Mouse (Mus musculus) erythroblast, adult 5-6 weeks (primary cell): ENCODE measurements around the gene 2900011O08Rik. TPM values are rescaled to one million over a fixed set of nuclear protein-coding genes. Genes with fewer than 3 reads are reported as not detected.
"Not testable (repeated sequence)": the region's sequence is repeated elsewhere in the genome, so short reads cannot be mapped to it uniquely, and the experiment has no call there.

Experiments used
- ATAC-seq: replicated peaks from 2 replicates; pipeline ENCODE4 v1.8.0; 2016; ENCODE audit warnings: moderate number of reproducible peaks, mild to moderate bottlenecking, moderate TSS enrichment, inconsistent platforms; ENCODE audit not compliant: poor library complexity, low FRiP score, severe bottlenecking
- total RNA-seq, 2 experiments: library from RNA; stranded (forward) in 1 of 2; stranded (reverse) in 1 of 2; fragments of 150-400 nt in 1 of 2; fragments of 200-764, 138-1000 nt in 1 of 2; gene quantifications; 2 replicates each; pipeline versions ENCODE4 v1.2.3 to v1.2.4; 2015 to 2017; ENCODE audit warnings: low replicate concordance in 2 of 2

The 2900011O08Rik gene
- total RNA-seq, 2 experiments from 2014 or later, result not detected

- no peak for ATAC-seq
These were observed 70.3 kb downstream of the 2900011O08Rik start for GRCm38 (mm10) chr16:14056734-14057133.

GRCm38 (mm10) chr16:14058541-14058940 is 72.1 kb downstream of the 2900011O08Rik start:
- no peak for ATAC-seq

- no peak for ATAC-seq
These were observed 72.9 kb downstream of the 2900011O08Rik start for GRCm38 (mm10) chr16:14059118-14059854.

GRCm38 (mm10) chr16:14059869-14060268 is 73.5 kb downstream of the 2900011O08Rik start:
- no peak for ATAC-seq

GRCm38 (mm10) chr16:14066571-14066970 is 80.2 kb downstream of the 2900011O08Rik start:
- ATAC-seq, result not testable (repeated sequence)

GRCm38 (mm10) chr16:14068701-14069100 is 82.3 kb downstream of the 2900011O08Rik start:
- not testable (repeated sequence) for ATAC-seq

- ATAC-seq, result no peak
These were observed 84.2 kb downstream of the 2900011O08Rik start for GRCm38 (mm10) chr16:14070471-14071169.

- ATAC-seq, result no peak
These were observed 96.5 kb downstream of the 2900011O08Rik start for GRCm38 (mm10) chr16:14082925-14083324.

- no peak for ATAC-seq
These were observed 101.8 kb downstream of the 2900011O08Rik start for GRCm38 (mm10) chr16:14088249-14088648.

- ATAC-seq, result no peak
These were observed 102.9 kb downstream of the 2900011O08Rik start for GRCm38 (mm10) chr16:14089296-14089695.

GRCm38 (mm10) chr16:14091771-14092170 is 105.4 kb downstream of the 2900011O08Rik start:
- no peak for ATAC-seq

GRCm38 (mm10) chr16:14105891-14106290 is 119.5 kb downstream of the 2900011O08Rik start:
- no peak for ATAC-seq

- ATAC-seq, result no peak
These were observed 123.3 kb downstream of the 2900011O08Rik start for GRCm38 (mm10) chr16:14109651-14110230.

- no peak for ATAC-seq
These were observed 124.5 kb downstream of the 2900011O08Rik start for GRCm38 (mm10) chr16:14110922-14111321.

- no peak for ATAC-seq
These were observed 125.7 kb downstream of the 2900011O08Rik start for GRCm38 (mm10) chr16:14112133-14112532.

GRCm38 (mm10) chr16:14112742-14113141 is 126.3 kb downstream of the 2900011O08Rik start:
- no peak for ATAC-seq

- no peak for ATAC-seq
These were observed 130.9 kb downstream of the 2900011O08Rik start for GRCm38 (mm10) chr16:14117299-14117698.

- no peak for ATAC-seq
These were observed 134.5 kb downstream of the 2900011O08Rik start for GRCm38 (mm10) chr16:14120941-14121340.

- ATAC-seq, result no peak
These were observed 135.2 kb downstream of the 2900011O08Rik start for GRCm38 (mm10) chr16:14121563-14121962.

GRCm38 (mm10) chr16:14122586-14122985 is 136.2 kb downstream of the 2900011O08Rik start:
- ATAC-seq, result no peak

GRCm38 (mm10) chr16:14123901-14124300 is 137.5 kb downstream of the 2900011O08Rik start:
- no peak for ATAC-seq
